Mouse (Mus musculus): Measurements from ENCODE around the gene Smco1.

- no peak for TF ChIP-seq NRF1 (IDR thresholded peaks at IDR 0.05; ENCODE audit: low read depth, low read length)
- no peak for TF ChIP-seq CTCF (conservative IDR thresholded peaks at IDR 0.05 in 1 of 2, IDR thresholded peaks at IDR 0.05 in 1 of 2; ENCODE audit: low read depth in 2 of 2, low read length in 2 of 2)
- TF ChIP-seq SIN3A (IDR thresholded peaks at IDR 0.05; ENCODE audit: low read length): no peak
- no peak for TF ChIP-seq BHLHE40 (IDR thresholded peaks at IDR 0.05; ENCODE audit: low read depth, low read length)
- TF ChIP-seq POLR2A (IDR thresholded peaks at IDR 0.05; ENCODE audit: low read depth, low read length): no peak
- no peak for TF ChIP-seq MEF2A (IDR thresholded peaks at IDR 0.05; ENCODE audit: borderline replicate concordance, low read depth, low read length)
- no peak for TF ChIP-seq MXI1 (IDR thresholded peaks at IDR 0.05; ENCODE audit: low read depth, low read length)
These were observed 20.6 kb downstream of the Smco1 start for GRCm38 (mm10) chr16:32291821-32292220.
